Mouse (Mus musculus): ENCODE measurements around the gene Pank3.
"Not testable (repeated sequence)": the region's sequence is repeated elsewhere in the genome, so short reads cannot be mapped to it uniquely, and the experiment has no call there.

The Pank3 gene

GRCm38 (mm10) chr11:35780336-35780735 lies 11.1 kb downstream of the Pank3 start:
- DNase-seq = no peak

- DNase-seq = no peak
Measured at GRCm38 (mm10) chr11:35782444-35782843, 13.2 kb downstream of the Pank3 start.

GRCm38 (mm10) chr11:35783038-35783437 lies 13.8 kb downstream of the Pank3 start:
- no peak for DNase-seq

- no peak for DNase-seq
Measured at GRCm38 (mm10) chr11:35784002-35784401, 14.7 kb downstream of the Pank3 start.

- no peak for DNase-seq
Measured at GRCm38 (mm10) chr11:35784537-35784936, 15.3 kb downstream of the Pank3 start.

GRCm38 (mm10) chr11:35788443-35788842 lies 19.2 kb downstream of the Pank3 start:
- DNase-seq = no peak

- not testable (repeated sequence) for DNase-seq
Measured at GRCm38 (mm10) chr11:35792800-35793199, 23.5 kb downstream of the Pank3 start.

GRCm38 (mm10) chr11:35797751-35798494 lies 28.6 kb downstream of the Pank3 start:
- peak; percentile 52 for DNase-seq

GRCm38 (mm10) chr11:35798495-35798820 lies 29.2 kb downstream of the Pank3 start:
- DNase-seq = peak; percentile 85

GRCm38 (mm10) chr11:35798874-35799273 lies 29.6 kb downstream of the Pank3 start, which contains the start of gene Fbll1:
Gene Fbll1, minus strand, starts transcription at chr11:35798884.
- DNase-seq = no peak

GRCm38 (mm10) chr11:35801332-35801731 lies 32.0 kb downstream of the Pank3 start:
- no peak for DNase-seq

- DNase-seq = no peak
Measured at GRCm38 (mm10) chr11:35811458-35811857, 42.2 kb downstream of the Pank3 start.

- no peak for DNase-seq
Measured at GRCm38 (mm10) chr11:35816316-35816715, 47.0 kb downstream of the Pank3 start.

GRCm38 (mm10) chr11:35827714-35828113 lies 58.4 kb downstream of the Pank3 start:
- no peak for DNase-seq

GRCm38 (mm10) chr11:35832139-35832538 lies 62.9 kb downstream of the Pank3 start:
- no peak for DNase-seq

GRCm38 (mm10) chr11:35833270-35833669 lies 64.0 kb downstream of the Pank3 start:
- DNase-seq = no peak

- peak; percentile 95 for DNase-seq
Measured at GRCm38 (mm10) chr11:35834022-35834760, 64.9 kb downstream of the Pank3 start, which contains the start of gene Rars. Gene Rars, minus strand, starts transcription at chr11:35834506.

GRCm38 (mm10) chr11:35837156-35838126 lies 68.2 kb downstream of the Pank3 start:
- DNase-seq = no peak

- DNase-seq = peak; percentile 83
Measured at GRCm38 (mm10) chr11:35838345-35839338, 69.4 kb downstream of the Pank3 start.

- DNase-seq = no peak
Measured at GRCm38 (mm10) chr11:35840282-35840681, 71.0 kb downstream of the Pank3 start.

GRCm38 (mm10) chr11:35840806-35841205 lies 71.5 kb downstream of the Pank3 start:
- DNase-seq = not testable (repeated sequence)

Data from right cerebral cortex, adult 18-20 months (tissue).